Mouse (Mus musculus): ENCODE results near the gene Ywhae. TPM values are rescaled to one million over a fixed set of nuclear protein-coding genes. Genes with fewer than 3 reads are reported as not detected.

Gene Ywhae
- total RNA-seq, 2 experiments from 2014 or later: 591 to 594 TPM

DNA sequence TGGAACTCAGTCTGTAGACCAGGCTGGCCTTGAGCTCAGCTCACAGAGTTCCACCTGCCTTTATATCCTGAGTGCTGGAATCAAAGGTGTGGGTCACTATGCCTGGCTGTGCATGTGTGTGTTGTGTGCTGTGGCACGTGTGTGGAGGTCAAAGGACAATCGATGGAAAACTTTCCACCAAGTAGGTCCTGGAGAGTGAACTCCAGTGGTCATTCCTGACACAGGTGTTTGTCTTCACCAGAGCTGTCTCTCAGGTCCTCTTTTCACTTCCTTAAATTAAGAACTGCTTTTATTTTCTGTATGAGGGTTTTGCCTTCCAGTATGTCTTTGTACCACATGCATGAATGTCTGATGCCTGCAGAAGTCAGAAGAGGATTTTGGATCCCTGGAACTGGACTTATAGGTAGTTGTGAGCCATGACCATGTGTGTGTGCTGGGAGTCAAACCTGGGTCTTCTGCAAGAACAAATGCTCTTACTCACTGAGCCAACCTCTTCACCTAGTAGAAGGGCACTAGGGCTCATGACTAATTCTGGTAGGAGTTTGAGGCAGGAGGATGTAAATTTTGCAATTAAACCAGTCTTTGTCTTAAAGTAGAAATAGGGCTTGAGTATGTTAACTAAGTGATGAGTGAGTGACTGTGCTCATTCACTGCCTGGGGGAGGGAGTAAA is 5.3 kb downstream of the Ywhae start:
- DNase-seq: no peak

DNA sequence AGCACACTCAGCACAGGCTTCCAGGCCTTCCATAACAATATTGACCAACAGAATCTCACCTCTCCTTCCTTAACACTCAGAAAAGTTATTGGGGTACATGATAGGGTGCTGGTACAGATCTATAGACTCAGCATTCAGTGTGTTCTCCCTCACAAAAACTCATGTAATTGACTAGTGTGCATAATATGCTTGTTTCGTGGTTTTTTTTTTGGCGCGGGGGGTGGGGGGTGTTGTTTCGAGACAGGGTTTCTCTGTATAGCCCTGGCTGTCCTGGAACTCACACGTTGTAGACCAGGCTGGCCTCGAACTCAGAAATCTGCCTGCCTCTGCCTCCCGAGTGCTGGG is 5.8 kb downstream of the Ywhae start:
- DNase-seq: no peak

DNA sequence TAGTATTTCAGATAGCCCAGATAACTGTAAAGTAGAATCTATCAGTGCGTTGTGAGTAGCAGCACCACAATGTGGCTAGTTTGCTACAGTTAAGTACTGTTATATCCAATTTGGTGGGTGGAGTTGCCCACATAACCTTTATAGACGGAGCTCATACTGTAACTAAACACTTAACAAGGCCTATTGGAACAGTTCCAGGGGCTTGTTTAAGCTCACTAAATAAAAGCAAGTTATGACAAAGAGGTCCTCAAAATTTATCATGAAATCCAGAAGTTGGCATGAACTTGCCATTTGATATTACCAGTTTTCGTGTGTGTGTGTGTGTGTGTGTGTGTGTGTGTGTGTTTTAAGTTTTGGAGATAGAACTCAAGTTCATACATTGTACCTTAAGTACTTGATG is 7.5 kb downstream of the Ywhae start:
- no peak for DNase-seq

DNA sequence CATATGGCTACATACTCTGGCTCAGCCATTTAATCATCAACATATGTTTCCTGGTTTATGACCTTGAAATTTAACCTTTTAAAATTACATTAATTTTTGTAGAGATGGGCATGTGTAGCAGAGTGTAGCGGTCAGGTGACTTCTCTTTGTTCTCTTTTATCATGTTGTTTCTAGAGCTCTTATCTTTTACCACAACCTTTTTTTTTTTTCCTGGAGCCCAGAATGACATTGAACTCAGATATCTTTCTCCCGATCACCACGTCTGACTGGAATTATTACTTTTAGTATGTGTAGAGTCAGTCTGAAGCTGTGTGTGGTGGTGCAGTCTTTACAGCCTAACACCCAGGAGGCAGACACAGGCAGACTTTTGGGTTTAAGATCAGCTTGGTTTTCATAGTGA is 8.9 kb downstream of the Ywhae start:
- no peak for DNase-seq

DNA sequence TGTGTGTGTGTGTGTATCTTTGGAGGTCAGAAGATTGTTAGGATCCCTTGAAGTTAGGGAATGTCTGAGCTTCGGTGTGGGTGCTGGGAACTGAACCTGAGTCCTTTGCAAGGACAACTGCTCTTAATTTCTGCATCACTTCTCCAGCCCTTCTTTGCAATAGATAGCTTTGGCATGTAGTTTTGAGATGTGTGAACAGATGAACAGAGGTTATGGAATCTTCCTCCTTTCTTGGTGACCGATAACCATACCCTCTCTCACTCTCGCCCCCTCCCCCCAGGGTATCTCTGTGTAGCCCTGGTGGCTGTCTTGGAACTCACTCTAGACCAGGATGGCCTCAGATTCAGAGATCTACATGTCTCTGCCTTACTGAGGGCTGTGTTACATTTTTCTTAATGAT is 12.1 kb downstream of the Ywhae start:
- no peak for DNase-seq

DNA sequence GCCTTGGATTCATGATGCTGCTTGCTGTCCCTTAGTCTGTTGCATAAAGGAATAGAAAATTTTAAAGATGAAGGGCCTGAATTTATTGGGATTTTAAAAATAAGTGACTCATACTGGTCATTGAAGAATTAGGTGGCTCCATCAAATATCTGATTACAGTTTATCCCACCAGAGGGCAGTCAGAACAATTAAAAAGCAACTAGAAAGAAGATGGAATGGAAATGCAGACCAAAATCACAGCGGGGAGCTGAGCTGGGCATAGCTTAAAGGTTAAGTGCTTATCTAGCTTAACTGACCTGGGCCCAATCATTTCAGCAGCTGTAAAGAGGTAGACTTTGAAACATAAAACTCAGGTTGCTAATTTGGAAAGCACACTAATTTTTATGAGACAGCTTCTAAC is 17.9 kb downstream of the Ywhae start:
- no peak for DNase-seq

DNA sequence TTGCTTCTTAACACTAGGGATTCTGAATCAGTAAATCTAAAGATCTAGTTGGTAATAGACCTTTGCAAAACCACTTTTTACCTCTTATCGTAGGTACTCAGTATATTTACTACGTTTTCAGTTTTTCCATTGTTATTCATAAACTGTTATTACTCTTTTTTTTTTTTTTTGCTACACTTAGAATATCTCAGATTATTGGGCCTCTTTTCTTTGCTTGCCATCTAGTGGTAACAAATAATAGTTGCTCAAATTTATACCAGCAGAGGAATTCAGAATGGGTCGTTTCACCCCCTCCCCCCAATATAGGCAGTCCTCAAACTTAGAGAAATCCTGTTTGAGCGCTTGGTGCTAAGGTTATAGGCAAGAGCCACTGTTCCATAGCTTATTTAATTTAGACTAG is 18.4 kb downstream of the Ywhae start:
- DNase-seq: no peak

DNA sequence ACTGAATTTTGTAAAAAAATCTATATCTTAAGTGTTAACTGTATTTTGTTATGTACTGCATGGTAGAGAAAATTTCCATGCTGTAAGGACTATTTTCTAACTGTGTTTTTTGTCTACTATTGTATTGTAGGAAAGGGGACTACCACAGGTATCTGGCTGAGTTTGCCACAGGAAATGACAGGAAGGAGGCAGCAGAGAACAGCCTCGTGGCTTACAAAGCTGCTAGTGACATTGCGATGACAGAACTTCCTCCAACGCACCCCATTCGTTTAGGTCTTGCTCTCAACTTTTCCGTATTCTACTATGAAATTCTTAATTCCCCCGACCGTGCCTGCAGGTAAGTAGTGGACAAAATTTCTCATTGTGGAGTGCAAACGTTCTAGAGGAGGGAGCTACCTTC is 24.0 kb downstream of the Ywhae start:
- no peak for DNase-seq

DNA sequence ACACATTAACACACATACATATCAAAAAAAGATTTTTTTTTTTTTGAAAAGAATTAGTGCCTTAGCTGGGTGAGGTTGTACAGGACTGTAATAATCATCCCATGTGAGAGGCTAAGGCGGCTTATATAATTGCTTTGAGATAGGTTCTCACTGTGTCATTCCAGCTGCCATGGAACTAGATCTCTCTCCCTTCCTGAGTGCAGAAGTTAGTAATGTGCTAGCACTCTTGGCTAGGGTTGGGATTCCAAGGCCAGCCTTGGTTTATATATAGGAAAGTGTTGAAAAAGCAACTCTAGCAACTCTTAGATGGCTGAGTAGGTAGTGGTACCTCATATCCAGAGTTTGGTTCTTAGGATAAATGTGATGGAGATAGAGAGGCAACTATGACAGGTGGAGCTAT is 25.9 kb downstream of the Ywhae start:
- DNase-seq: no peak

DNA sequence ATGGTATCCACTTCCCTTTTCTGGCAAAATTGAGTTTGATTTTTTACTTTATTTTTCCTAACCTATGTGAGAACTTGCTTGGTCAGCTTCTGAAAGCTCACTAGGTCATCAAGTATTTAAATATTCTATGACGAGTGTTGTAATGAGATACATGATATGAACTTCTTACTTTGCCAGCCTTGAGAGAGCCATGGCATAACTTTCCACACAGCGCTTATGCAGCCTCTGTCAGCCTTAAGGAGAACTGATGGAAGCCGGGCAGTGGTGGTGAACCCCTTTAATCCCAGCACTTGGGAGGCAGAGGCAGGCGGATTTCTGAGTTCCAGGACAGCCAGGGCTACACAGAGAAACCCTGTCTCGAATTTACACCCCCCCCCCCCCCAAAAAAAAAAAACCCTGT is 28.1 kb downstream of the Ywhae start:
- no peak for DNase-seq

DNA sequence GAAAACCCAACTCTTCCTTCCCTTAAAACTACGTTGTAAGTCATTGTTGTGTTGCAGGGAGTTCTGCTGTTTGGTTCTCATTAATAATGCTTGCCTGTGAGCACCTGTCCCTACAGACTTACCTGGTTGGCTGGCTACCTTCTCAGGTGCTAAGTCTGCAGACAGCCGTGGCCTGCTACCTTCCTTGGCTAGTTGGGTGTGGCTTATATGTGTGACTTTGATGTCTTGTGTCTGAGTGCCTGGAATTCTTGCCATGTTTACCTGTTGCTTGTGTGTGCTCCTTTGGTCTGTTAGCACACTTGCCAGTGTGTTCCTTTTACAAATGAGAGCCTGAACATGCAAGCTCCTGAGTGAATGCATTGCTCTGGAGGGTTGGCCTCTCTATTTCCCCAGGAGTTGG is 30.0 kb downstream of the Ywhae start:
- no peak for DNase-seq

DNA sequence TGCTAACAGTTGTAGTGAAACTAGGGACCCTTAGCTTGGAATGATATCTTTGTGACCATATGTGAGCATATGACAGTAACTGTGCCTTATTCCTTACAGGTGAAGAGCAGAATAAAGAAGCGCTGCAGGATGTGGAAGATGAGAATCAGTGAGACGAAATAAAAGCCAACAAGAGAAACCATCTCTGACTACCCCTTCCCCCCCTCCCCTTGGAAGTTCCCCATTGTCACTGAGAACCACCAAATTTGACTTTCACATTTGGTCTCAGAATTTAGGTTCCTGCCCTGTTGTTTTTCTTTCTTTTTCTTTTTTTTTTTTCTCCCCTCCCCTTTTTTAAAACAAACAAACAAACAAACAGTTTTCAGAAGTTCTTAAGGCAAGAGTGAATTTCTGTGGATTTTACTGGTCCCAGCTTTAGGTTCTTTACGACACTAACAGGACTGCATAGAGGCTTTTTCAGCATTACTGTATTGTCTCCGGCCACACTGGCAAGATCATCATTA is 31.9 kb downstream of the Ywhae start:
- no peak for DNase-seq

DNA sequence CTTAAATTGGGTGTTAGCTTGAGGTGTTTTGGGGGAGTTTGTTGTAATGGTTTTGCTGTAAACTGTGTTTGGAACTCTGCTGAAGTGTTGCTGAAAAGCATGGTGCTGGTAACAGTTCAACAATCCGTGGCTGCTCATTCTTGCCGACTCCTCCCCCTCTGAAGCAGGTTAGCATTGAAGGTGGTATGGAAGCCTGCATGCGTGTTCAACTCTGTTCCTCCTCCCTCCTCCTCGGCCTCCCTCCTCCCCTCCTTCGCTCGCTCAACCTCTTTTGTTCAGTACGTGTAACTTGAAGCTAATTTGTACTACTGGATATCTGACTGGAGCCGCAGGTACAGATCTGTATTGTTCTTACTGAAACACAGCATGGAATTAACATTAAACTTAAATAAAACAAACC is 32.5 kb downstream of the Ywhae start:
- no peak for DNase-seq

DNA sequence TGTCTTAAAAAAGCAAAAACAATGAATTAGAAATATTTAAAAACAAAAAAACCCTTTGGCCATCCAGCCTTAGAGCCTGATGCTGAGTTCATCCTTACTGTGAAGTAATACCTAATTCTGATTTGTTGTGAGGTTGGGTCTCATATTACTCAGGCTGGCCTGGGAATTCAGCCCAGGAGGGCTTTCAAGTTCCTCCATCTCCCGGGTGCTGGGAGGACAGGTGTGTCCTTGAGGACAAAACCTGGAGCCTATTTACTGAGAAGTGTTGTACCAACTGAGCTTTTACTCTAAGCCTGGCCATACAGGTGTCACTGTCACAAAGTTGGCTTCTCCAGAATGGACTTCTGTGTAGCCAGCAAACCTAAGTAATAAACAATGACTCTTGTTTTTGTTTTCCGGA is 34.3 kb downstream of the Ywhae start:
- DNase-seq: no peak

DNA sequence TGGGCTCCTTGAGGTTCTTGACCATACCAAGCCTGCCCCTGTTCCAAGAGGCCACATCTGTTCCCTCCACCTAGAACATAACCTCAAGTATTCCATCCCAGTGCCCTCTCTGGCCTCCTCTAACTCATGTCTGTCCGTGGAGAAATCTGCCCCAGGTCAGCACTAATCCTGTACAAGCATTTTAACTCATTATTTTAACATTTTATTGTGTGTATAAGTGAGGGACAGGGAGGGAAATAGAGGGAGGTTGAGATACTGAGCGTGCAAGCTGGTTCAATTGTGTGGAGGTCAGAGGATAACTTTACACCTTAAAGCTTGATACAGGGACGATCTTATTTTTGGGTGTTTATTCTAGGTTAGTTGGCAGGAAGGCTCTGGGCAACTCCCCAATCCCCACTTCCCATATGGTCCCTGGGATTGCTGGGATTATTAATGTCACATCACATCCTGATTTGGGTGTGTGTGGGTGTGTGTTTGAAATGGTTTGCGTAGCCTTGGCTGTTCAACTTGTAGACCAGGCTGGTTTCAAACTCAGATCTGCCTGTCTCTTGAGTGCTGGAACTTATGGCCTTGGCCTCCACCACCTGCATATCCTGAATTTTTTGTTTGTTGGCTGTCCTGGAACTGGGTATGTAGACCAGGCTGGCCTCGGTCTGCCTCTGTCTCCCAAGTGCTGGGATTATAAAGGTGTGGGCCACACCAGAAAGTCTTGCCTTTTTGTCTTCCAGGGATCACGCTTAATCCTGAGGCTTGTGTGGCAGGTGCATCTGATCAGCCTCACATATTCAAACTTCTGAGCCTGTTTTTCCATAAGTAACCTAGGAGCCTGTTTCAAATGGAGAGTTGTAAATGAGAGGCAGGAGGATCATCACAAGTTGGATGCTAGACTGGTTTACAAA is 35.7 kb downstream of the Ywhae start:
- no peak for DNase-seq

DNA sequence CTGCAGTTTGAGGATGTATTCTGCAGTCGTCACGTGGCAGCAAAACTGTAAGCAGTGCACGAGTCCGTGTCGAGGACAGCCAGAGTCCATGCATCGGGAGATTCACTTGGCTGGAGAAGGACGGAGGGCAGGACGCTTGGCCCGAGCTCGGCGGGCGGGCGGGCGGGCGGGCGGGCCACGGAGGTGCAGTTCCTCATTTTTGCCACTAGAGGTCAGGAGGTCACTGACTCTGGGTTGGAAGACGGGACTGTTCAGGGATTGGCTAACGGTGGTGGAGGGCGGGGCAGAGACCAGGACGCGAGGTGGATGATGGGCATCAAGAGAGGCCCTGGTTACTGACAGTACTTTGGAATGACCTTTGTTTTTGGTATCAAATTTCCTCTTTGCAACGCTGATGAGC is 36.5 kb downstream of the Ywhae start:
- peak; percentile 93 for DNase-seq

DNA sequence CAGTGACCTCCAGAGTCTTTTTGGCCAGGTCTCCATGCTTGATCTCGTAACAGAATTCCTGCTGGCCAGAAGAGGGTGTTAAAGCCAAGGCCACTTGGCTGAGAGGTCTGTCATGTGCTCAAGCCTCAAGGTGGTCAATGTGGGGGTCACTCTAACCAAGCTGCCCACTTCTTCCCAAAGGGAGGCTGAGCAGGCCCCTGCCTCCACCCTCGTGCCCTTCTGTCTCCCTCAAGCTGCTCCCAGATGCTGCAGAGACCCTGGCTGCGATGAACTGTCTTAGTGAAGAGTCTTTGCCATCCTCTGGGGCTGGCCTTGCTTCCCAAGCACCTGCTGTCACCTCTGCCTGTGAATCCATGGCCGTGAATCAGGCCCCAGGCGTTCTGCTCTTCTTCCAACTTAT is 39.9 kb downstream of the Ywhae start:
- no peak for DNase-seq

DNA sequence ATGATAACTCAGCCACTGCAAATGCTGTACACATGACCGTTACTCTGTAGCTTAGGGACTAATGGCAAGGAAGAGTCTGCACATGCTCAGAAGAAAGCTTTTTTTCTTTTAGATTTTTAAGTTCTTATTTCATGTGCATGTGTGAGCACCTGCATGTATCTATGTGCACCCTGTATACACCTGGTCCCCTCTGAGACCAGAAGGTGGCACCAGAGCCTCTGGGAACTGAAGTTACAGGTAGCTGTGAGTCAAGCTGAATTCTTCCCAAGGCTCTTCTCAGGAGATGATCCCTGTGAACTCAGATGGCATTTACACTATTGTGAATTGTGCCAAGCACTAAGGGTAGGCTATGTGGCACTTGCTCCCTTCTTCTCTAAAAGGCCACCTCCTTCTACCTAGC is 43.2 kb downstream of the Ywhae start:
- no peak for DNase-seq

DNA sequence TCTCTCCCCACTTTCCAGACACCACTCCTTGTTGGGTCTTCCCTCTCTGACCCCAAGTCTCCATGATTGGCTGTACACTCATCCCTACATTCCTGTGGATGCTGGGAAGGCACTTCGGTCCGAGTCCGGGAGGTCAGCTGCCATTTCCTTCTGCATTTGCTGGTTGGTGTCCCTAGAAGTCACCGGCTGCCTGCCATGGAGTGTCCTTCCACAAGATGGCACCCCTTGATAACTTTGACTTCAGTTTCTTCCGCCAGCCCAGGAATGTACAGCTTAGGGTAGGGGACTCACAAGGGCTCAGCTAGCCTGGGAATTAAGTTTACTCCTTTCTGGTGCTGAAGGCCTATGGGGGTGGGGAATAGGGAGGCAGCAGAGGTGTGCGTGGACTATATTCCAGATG is 49.2 kb downstream of the Ywhae start:
- DNase-seq: peak; percentile 81

DNA sequence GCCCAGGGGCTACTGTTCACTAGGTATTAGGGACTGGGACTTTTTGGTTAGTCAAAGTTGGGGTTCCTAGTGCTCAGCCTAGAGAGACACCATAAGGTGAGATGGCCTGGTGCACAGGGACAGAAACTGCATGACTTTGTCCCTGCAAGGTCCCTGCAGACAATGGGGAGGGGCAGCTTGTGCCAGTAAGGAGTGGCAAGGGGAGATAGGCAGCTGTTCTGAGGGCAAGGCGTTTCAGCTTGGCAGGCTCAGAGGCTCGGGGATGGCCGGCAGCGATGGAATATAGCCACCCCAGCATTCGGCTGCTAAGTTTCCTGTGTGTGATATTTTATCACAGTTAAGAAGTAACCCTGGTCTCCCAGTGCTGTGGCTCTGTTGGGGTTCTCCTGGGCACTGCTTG is 51.1 kb downstream of the Ywhae start:
- no peak for DNase-seq

DNA sequence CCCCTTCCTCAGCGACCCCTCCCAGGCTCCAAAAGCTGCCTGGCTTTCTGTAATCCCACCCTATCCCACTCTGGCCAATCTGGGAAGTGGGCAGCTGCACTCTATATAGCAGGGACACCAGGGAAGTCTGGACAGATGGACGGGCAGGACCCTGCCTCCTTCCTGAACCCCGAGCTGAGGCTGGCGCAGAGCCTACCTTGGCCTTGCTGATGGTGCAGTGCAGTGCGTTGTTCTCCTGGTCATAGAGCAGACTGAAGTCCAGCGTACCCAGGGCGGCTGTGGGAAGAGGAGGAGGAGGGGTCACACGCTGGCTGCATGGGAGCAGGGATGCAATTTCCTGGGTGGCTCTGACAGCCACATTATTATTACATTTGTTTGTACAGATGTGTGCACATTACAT is 53.2 kb downstream of the Ywhae start:
- DNase-seq: no peak

DNA sequence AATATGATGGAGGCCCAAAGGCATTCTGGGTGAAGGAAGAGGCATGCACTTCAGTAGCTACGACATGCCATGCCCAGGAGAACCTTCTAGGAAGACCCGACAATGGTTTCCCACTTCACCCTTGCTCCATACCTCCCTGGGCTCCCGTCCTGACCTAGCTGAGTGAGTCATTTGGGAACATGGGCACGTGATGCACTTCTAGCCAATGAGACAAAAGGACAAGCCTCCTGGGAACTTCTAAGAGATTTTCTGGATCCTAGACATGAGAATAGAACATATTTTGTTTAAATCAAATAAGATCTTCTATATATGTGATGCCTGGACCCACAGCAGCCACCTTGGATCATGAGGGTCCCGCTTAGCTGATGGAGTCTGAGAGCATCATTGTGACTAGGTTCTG is 59.9 kb downstream of the Ywhae start:
- DNase-seq: no peak

DNA sequence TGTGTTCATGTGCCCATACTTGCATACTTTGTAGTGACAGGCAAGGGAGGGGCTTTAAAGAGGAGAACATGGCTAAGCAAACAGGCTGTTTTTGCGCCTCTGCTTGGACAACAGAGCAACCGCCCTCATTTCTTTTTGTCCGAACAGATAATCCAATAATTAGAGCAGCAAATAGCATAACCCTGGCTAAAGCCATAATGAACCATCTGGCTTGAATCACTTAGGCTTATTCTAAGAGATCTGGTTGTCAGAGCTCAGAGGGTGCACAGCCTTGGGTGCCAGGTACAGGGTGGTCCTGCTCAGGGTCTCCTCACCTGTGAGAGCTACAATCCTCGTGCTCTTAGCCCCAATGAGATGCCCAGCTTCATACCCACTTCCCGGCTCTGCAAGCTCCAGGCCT is 60.7 kb downstream of the Ywhae start:
- DNase-seq: no peak
